Mouse (Mus musculus) embryonic facial prominence, embryonic 15.5 days (tissue): Measurements from ENCODE around the gene Sgtb. TPM values are rescaled to one million over a fixed set of nuclear protein-coding genes. Genes with fewer than 3 reads are reported as not detected.

Experiments used
- ATAC-seq: fragments of 200-750 bp; cut with Nextera tagmentation; 2 replicates; pipeline ENCODE4 v1.8.0; 2017; ENCODE audit warnings: low read depth, moderate TSS enrichment; ENCODE audit not compliant: insufficient number of reproducible peaks, low FRiP score, low TSS enrichment
- H3K27ac ChIP-seq: fragments of 300-500 bp; sonication (generic); replicated peaks from 2 replicates; pipeline ENCODE4 v1.5.1; 2015; ENCODE audit warnings: mild to moderate bottlenecking, inconsistent platforms
- H3K27me3 ChIP-seq: fragments of 300-500 bp; sonication (generic); 2 replicates; pipeline ENCODE4 v1.6.1; 2015; ENCODE audit warnings: inconsistent platforms
- H3K36me3 ChIP-seq: fragments of 300-500 bp; sonication (generic); 2 replicates; pipeline ENCODE4 v1.6.1; 2015; ENCODE audit warnings: mild to moderate bottlenecking, inconsistent platforms
- H3K4me1 ChIP-seq: fragments of 300-500 bp; sonication (generic); 2 replicates; pipeline ENCODE4 v1.6.1; 2015; ENCODE audit warnings: inconsistent platforms
- H3K4me2 ChIP-seq: fragments of 300-500 bp; sonication (generic); replicated peaks from 2 replicates; pipeline ENCODE4 v1.6.1; 2015; ENCODE audit warnings: mild to moderate bottlenecking, inconsistent platforms
- H3K4me3 ChIP-seq: fragments of 300-500 bp; sonication (generic); replicated peaks from 2 replicates; pipeline ENCODE4 v1.5.1; 2015; ENCODE audit warnings: mild to moderate bottlenecking, inconsistent platforms
- H3K9ac ChIP-seq: fragments of 300-500 bp; sonication (generic); 2 replicates; pipeline ENCODE4 v1.6.1; 2015; ENCODE audit warnings: inconsistent platforms
- H3K9me3 ChIP-seq: fragments of 300-500 bp; sonication (generic); replicated peaks from 2 replicates; pipeline ENCODE4 v1.6.1; 2016; ENCODE audit warnings: inconsistent platforms
- WGBS: fragments of 180-500 bp; shearing (Covaris S2); methylation state at CpG from one replicate; pipeline ENCODE4 v1.1.7; 2015; 5-methylcytosine and 5-hydroxymethylcytosine counted together
- polyA plus RNA-seq: library from polyadenylated mRNA; unstranded; fragments of >200 nt; fragmentation: Nextera tagmentation; extraction: Ambion mirVana; gene quantifications from 2 replicates; pipeline ENCODE4 v1.2.1, GENCODE M21; 2015

The Sgtb gene
- polyA plus RNA-seq, 1 experiment from 2014 or later = 8.7 TPM

- Histone ChIP-seq H3K4me2 (no peak overlapping the region), H3K4me1 (no peaks in the 10 kb centered on the region), H3K9ac (no peak overlapping the region), H3K27ac (no peak overlapping the region), H3K27me3 (no peaks in the 10 kb centered on the region), H3K4me3 (no peak overlapping the region), H3K36me3 (peaks cover 61% of the 10 kb centered on the region), H3K9me3 (no peaks in the 10 kb centered on the region)
- WGBS = 86% methylated on average over 3 of the region's 3 CpGs
- no peak for ATAC-seq
Measured at GRCm38 (mm10) chr13:104145646-104146045, 36.1 kb downstream of the Sgtb start.

- H3K27ac ChIP-seq = no peak overlapping the region
- WGBS = 94% methylated on average over 5 of the region's 5 CpGs
- H3K27me3 ChIP-seq = no peaks in the 10 kb centered on the region
- no peak overlapping the region for H3K9ac ChIP-seq
- H3K4me3 ChIP-seq = no peak overlapping the region
- no peaks in the 10 kb centered on the region for H3K9me3 ChIP-seq
- no peak overlapping the region for H3K4me2 ChIP-seq
- H3K36me3 ChIP-seq = peaks cover 24% of the 10 kb centered on the region
- H3K4me1 ChIP-seq = no peaks in the 10 kb centered on the region
- ATAC-seq = no peak
Measured at GRCm38 (mm10) chr13:104154180-104154579, 44.6 kb downstream of the Sgtb start.

- H3K36me3 ChIP-seq = peaks cover 31% of the 10 kb centered on the region
- no peak overlapping the region for H3K4me3 ChIP-seq
- H3K27me3 ChIP-seq = no peaks in the 10 kb centered on the region
- ATAC-seq = no peak
- no peak overlapping the region for H3K4me2 ChIP-seq
- no peak overlapping the region for H3K9ac ChIP-seq
- no peaks in the 10 kb centered on the region for H3K4me1 ChIP-seq
- H3K9me3 ChIP-seq = no peaks in the 10 kb centered on the region
- H3K27ac ChIP-seq = 0 out of 2 replicates have a peak overlapping the region, but pooled peaks have one; percentile 8
- WGBS = 61% methylated on average over 7 of the region's 7 CpGs
Measured at GRCm38 (mm10) chr13:104155106-104155505, 45.6 kb downstream of the Sgtb start.

- WGBS = 19% methylated on average over 1 of the region's 1 CpGs
- ATAC-seq = no peak
- no peak overlapping the region for H3K4me3 ChIP-seq
- peaks cover 35% of the 10 kb centered on the region for H3K36me3 ChIP-seq
- no peak overlapping the region for H3K27ac ChIP-seq
- no peak overlapping the region for H3K9ac ChIP-seq
- H3K4me1 ChIP-seq = no peaks in the 10 kb centered on the region
- H3K4me2 ChIP-seq = no peak overlapping the region
- no peaks in the 10 kb centered on the region for H3K9me3 ChIP-seq
- no peaks in the 10 kb centered on the region for H3K27me3 ChIP-seq
Measured at GRCm38 (mm10) chr13:104155686-104156085, 46.1 kb downstream of the Sgtb start.

- no peak for ATAC-seq
- Histone ChIP-seq H3K4me1 (0 out of 2 replicates have a peak, but pooled peaks cover 3% of the 10 kb centered on the region), H3K9me3 (no peaks in the 10 kb centered on the region), H3K4me2 (no peak overlapping the region), H3K36me3 (peaks cover 14% of the 10 kb centered on the region), H3K4me3 (no peak overlapping the region), H3K27me3 (no peaks in the 10 kb centered on the region), H3K9ac (no peak overlapping the region), H3K27ac (no peak overlapping the region)
- WGBS = 94% methylated on average over 5 of the region's 5 CpGs
Measured at GRCm38 (mm10) chr13:104171711-104172110, 62.2 kb downstream of the Sgtb start.

- ATAC-seq = no peak
- H3K4me3 ChIP-seq = no peak overlapping the region
Measured at GRCm38 (mm10) chr13:104172498-104172897, 63.0 kb downstream of the Sgtb start.

GRCm38 (mm10) chr13:104176874-104177273 is 67.3 kb downstream of the Sgtb start:
- WGBS = 75% methylated on average over 3 of the region's 3 CpGs
- Histone ChIP-seq H3K9me3 (no peaks in the 10 kb centered on the region), H3K36me3 (no peaks in the 10 kb centered on the region), H3K27ac (no peak overlapping the region), H3K4me2 (peak overlapping the region; percentile 46), H3K4me3 (peak overlapping the region; percentile 31), H3K4me1 (peaks cover 7% of the 10 kb centered on the region; the same call in 1 of the 2 replicates), H3K9ac (no peak overlapping the region), H3K27me3 (no peaks in the 10 kb centered on the region)
- ATAC-seq = no peak

More at GRCm38 (mm10) chr13:104172498-104172897, 63.0 kb downstream of the Sgtb start:
- Histone ChIP-seq H3K9ac (no peak overlapping the region), H3K27me3 (no peaks in the 10 kb centered on the region), H3K9me3 (no peaks in the 10 kb centered on the region), H3K4me2 (no peak overlapping the region), H3K27ac (no peak overlapping the region), H3K4me1 (peaks cover 7% of the 10 kb centered on the region; the same call in 1 of the 2 replicates), H3K36me3 (peaks cover 14% of the 10 kb centered on the region)

GRCm38 (mm10) chr13:104177796-104178649 is 68.5 kb downstream of the Sgtb start, which contains the start of gene Trappc13:
Gene Trappc13, minus strand, starts transcription at chr13:104178469.
- Histone ChIP-seq H3K9me3 (no peaks in the 10 kb centered on the region), H3K27ac (peak within 1 kb of the TSS; percentile 86), H3K9ac (peak within 1 kb of the TSS; percentile 85), H3K4me1 (peaks cover 7% of the 10 kb centered on the region; the same call in 1 of the 2 replicates), H3K27me3 (no peaks in the 10 kb centered on the region), H3K36me3 (no peaks in the 10 kb centered on the region), H3K4me2 (peak within 1 kb of the TSS; percentile 53), H3K4me3 (peak within 1 kb of the TSS; percentile 98)
- peak; percentile 84 for ATAC-seq
- WGBS = under 1% methylated on average over 32 of the region's 32 CpGs

GRCm38 (mm10) chr13:104178650-104179121 is 69.1 kb downstream of the Sgtb start, which contains the start of gene Trim23:
Gene Trim23, plus strand, starts transcription at chr13:104178797.
- peak; percentile 99 for ATAC-seq
- H3K27me3 ChIP-seq = no peaks in the 10 kb centered on the region
- H3K4me3 ChIP-seq = peak within 1 kb of the TSS; percentile 98
- peak within 1 kb of the TSS; percentile 53 for H3K4me2 ChIP-seq
- H3K4me1 ChIP-seq = peaks cover 7% of the 10 kb centered on the region; the same call in 1 of the 2 replicates
- peak within 1 kb of the TSS; percentile 86 for H3K27ac ChIP-seq
- WGBS = under 1% methylated on average over 38 of the region's 38 CpGs
- H3K36me3 ChIP-seq = 0 out of 2 replicates have a peak, but pooled peaks cover 2% of the 10 kb centered on the region
- H3K9ac ChIP-seq = peak within 1 kb of the TSS; percentile 85
- H3K9me3 ChIP-seq = no peaks in the 10 kb centered on the region

- H3K27ac ChIP-seq = peak overlapping the region; percentile 86
- peak overlapping the region; percentile 53 for H3K4me2 ChIP-seq
- H3K9ac ChIP-seq = peak overlapping the region; percentile 85
- H3K36me3 ChIP-seq = 0 out of 2 replicates have a peak, but pooled peaks cover 6% of the 10 kb centered on the region
- H3K4me1 ChIP-seq = peaks cover 7% of the 10 kb centered on the region; the same call in 1 of the 2 replicates
- H3K27me3 ChIP-seq = no peaks in the 10 kb centered on the region
- WGBS = 15% methylated on average over 13 of the region's 13 CpGs
- H3K9me3 ChIP-seq = no peaks in the 10 kb centered on the region
- no peak for ATAC-seq
- peak overlapping the region; percentile 98 for H3K4me3 ChIP-seq
Measured at GRCm38 (mm10) chr13:104179176-104179888, 69.8 kb downstream of the Sgtb start.

- Histone ChIP-seq H3K4me3 (no peak overlapping the region), H3K9me3 (no peaks in the 10 kb centered on the region), H3K27ac (no peak overlapping the region), H3K27me3 (no peaks in the 10 kb centered on the region), H3K36me3 (peaks cover 35% of the 10 kb centered on the region; the same call in 1 of the 2 replicates), H3K4me1 (no peaks in the 10 kb centered on the region), H3K9ac (no peak overlapping the region), H3K4me2 (no peak overlapping the region)
- WGBS = 84% methylated on average over 4 of the region's 4 CpGs
- no peak for ATAC-seq
Measured at GRCm38 (mm10) chr13:104187357-104187756, 77.8 kb downstream of the Sgtb start.
